Mouse (Mus musculus) kidney, adult 2 months (tissue): ENCODE results near the gene Bcap29. TPM values are rescaled to one million over a fixed set of nuclear protein-coding genes. Genes with fewer than 3 reads are reported as not detected.
A peak's percentile ranks its signal among the peaks of the same experiment; 100 is the strongest.
"Not testable (repeated sequence)": the region's sequence is repeated elsewhere in the genome, so short reads cannot be mapped to it uniquely, and the experiment has no call there.

ENCODE experiments used
- DNase-seq: peaks from one replicate; pipeline ENCODE4 v3.0.0; 2021
- H3K27ac ChIP-seq: fragments of 200-500 bp; 2 replicates; pipeline ENCODE4 v1.5.1; 2012; ENCODE audit warnings: low read depth, low read length, control low read depth, inconsistent platforms; ENCODE audit not compliant: insufficient read depth
- H3K27me3 ChIP-seq: fragments of 200-500 bp; replicated peaks from 2 replicates; pipeline ENCODE4 v1.6.1; 2012; ENCODE audit warnings: mild to moderate bottlenecking, moderate library complexity, low read length, inconsistent platforms; ENCODE audit not compliant: control insufficient read depth, insufficient read depth
- H3K36me3 ChIP-seq: fragments of 200-500 bp; 2 replicates; pipeline ENCODE4 v1.6.1; 2012; ENCODE audit warnings: mild to moderate bottlenecking, moderate library complexity, low read length, inconsistent platforms; ENCODE audit not compliant: control insufficient read depth, insufficient read depth
- H3K4me1 ChIP-seq: fragments of 200-500 bp; 2 replicates; pipeline ENCODE4 v1.6.1; 2011; ENCODE audit warnings: low read length; ENCODE audit not compliant: control insufficient read depth, insufficient read depth
- H3K4me3 ChIP-seq: fragments of 200-500 bp; 2 replicates; pipeline ENCODE4 v1.5.1; 2011; ENCODE audit warnings: mild to moderate bottlenecking, low read depth, low read length, control low read depth; ENCODE audit not compliant: insufficient read depth
- CTCF ChIP-seq: fragments of 200-500 bp; conservative IDR thresholded peaks from 2 replicates; pipeline ENCODE4 v1.5.1; 2011; ENCODE audit warnings: low read depth, mild to moderate bottlenecking, control low read depth, low read length, moderate library complexity, mixed read lengths; ENCODE audit not compliant: insufficient read depth, insufficient read length
- POLR2A ChIP-seq: fragments of 200-500 bp; IDR thresholded peaks from one replicate; pipeline ENCODE4 v1.6.1; 2011; ENCODE audit warnings: low read depth, low read length, control low read depth
- whole genome bisulfite sequencing: fragments of 180-500 bp; shearing (Covaris S2); methylation state at CpG from one replicate; pipeline ENCODE4 v1.1.7; 2018; 5-methylcytosine and 5-hydroxymethylcytosine counted together
- polyA plus RNA-seq: library from polyadenylated mRNA; depleted of rRNA; stranded (reverse); fragments of >200 nt; gene quantifications from 2 replicates; pipeline ENCODE4 v1.2.3, GENCODE M21; 2012

Gene Bcap29
- polyA plus RNA-seq, 1 experiment, result 4.7 TPM

DNA sequence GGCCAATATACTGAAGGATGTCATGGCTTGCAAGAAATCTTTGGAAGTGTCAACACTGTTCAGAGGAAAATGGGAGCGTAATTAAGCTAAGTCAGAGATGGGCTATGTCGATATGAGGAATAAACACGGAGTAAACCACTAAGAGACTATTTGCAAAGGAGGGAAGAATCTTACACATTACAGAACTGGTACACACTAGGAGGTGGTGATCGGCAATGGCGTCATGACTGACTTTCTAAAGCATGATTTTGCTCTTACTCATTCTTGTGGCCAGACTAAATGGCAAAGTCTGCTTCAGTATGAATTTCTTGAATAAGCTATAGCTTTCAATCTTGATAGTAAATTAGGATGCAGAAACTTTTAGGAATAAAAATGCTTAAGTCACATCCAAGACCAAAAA lies 19.2 kb upstream of the Bcap29 start:
- Histone ChIP-seq H3K27me3 (no peaks in the 10 kb centered on the region), H3K4me1 (no peaks in the 10 kb centered on the region; the same call in 1 of the 2 replicates), H3K27ac (no peak overlapping the region), H3K4me3 (no peak overlapping the region), H3K36me3 (no peaks in the 10 kb centered on the region)
- no peak for TF ChIP-seq CTCF
- no peak for TF ChIP-seq POLR2A
- DNase-seq, result no peak
- 81% methylated on average over 5 of the region's 5 CpGs for WGBS

DNA sequence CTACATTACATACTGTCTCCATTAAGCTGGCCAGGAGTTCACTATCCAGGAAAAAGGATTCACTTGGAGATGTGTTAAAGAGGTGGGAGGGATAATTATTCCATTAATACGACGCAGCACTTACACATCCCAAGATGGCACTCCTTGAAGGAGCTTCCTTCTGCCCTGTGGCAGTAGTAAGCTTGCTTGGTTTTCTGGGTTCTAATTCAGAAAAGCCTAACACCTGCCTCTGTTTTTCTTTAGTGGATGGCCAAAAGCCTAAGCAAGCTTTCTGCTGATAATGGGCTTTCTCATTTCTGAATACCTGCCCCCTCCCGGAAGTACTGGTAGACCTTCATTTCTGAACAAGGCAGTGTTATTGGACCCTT lies 766 bp upstream of the Bcap29 start:
- H3K4me3 ChIP-seq, result no peak overlapping the region
- no peaks in the 10 kb centered on the region for H3K27me3 ChIP-seq
- DNase-seq, result no peak
- TF ChIP-seq CTCF (no peak), POLR2A (no peak)
- 92% methylated on average over 3 of the region's 3 CpGs for WGBS
- no peak overlapping the region for H3K27ac ChIP-seq
- H3K36me3 ChIP-seq, result no peaks in the 10 kb centered on the region; the same call in 1 of the 2 replicates
- H3K4me1 ChIP-seq, result 0 out of 2 replicates have a peak, but pooled peaks cover 3% of the 10 kb centered on the region

DNA sequence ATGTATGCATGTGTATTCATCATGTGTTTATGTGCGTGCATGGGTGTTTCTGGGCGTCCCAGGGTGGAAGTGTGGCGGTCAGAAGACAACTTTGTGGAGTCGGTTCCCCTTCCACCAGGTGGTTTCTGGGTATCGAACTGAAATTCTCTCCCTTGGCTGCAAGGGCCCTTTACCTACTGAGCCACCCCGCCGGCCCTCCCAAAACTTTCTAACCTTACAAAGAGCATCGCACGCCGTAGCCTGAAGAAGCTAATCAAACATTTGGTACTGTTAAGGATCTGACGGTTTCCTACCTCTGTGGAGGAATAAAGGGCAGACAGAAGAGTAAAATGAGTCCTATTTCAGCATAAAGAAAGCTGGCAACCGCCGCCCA lies 502 bp downstream of the Bcap29 start:
- TF ChIP-seq CTCF, result no peak

DNA sequence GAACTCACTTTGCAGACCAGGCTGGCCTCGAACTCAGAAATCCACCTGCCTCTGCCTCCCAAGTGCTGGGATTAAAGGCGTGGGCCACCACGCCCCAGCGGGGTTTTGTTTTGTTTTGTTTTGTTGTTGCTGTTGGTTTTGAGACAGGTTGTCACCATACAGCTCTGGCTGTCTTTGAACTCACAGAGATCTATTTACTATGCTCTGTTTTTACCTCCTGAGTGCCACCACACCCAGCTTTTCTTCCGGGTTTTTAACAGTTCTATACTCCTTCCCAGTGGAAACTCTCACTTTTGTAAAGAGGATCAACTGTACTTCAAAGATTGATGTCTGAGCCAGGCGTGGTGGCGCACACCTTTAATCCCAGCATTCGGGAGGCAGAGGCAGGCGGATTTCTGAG lies 6.1 kb downstream of the Bcap29 start:
- H3K27me3 ChIP-seq, H3K4me1 ChIP-seq, H3K4me3 ChIP-seq, H3K36me3 ChIP-seq, H3K27ac ChIP-seq, DNase-seq: not testable (repeated sequence)
- WGBS, result 95% methylated on average over 9 of the region's 9 CpGs

More for the DNA sequence above, 502 bp downstream of the Bcap29 start:
- H3K27me3 ChIP-seq, result no peaks in the 10 kb centered on the region
- H3K4me3 ChIP-seq, result peak overlapping the region; percentile 51
- H3K4me1 ChIP-seq, result 0 out of 2 replicates have a peak, but pooled peaks cover 3% of the 10 kb centered on the region
- 14% methylated on average over 13 of the region's 13 CpGs for WGBS
- DNase-seq, result no peak
- no peaks in the 10 kb centered on the region for H3K36me3 ChIP-seq
- H3K27ac ChIP-seq, result no peak overlapping the region

DNA sequence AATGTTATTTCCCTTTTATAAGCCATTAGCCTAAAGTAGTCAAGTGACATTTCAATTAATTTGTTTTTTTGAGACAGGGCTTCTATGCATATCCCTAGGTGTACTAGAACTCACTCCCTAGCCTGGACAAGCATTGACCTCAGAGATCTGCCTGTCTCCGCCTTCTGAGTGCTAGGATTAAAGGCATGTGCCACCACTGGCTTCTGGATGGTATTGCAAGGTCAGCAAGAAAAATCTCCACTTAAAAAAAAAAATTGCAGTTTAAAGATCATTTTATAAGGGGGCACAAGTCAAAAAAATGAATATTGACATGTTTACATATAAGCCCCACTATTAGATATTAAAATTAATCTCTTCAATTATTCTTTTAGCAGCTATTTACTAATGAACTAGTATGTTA lies 9.4 kb downstream of the Bcap29 start:
- TF ChIP-seq CTCF (no peak), POLR2A (no peak)
- 92% methylated on average over 1 of the region's 1 CpGs for WGBS
- no peak for DNase-seq
- H3K4me3 ChIP-seq, result no peak overlapping the region
- no peak overlapping the region for H3K27ac ChIP-seq
- no peaks in the 10 kb centered on the region for H3K27me3 ChIP-seq
- no peaks in the 10 kb centered on the region for H3K36me3 ChIP-seq
- no peaks in the 10 kb centered on the region for H3K4me1 ChIP-seq

DNA sequence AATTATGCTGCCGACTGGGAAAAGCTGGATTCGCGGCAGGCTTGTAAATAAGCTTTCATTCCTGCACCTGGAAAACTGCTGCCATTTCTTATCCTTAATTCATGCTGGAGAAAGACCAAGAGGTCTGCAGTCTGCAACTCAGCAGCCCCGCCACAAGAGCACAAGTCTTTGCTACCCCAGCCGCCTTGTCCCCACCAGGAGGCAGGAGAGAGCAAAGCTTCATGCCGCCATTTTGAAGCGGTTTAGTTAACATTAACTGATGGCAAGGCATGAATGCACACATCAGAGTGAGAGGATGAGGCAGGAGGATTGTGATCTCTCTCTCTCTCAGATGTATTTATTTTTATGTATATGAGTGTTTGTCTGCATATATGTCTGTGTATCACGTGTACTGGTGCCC lies 14.4 kb downstream of the Bcap29 start:
- TF ChIP-seq CTCF (no peak), POLR2A (no peak)
- Histone ChIP-seq H3K36me3 (no peaks in the 10 kb centered on the region; the same call in 1 of the 2 replicates), H3K27ac (no peak overlapping the region), H3K4me1 (no peaks in the 10 kb centered on the region), H3K4me3 (no peak overlapping the region), H3K27me3 (no peaks in the 10 kb centered on the region)
- DNase-seq, result no peak
- WGBS, result 73% methylated on average over 8 of the region's 8 CpGs

DNA sequence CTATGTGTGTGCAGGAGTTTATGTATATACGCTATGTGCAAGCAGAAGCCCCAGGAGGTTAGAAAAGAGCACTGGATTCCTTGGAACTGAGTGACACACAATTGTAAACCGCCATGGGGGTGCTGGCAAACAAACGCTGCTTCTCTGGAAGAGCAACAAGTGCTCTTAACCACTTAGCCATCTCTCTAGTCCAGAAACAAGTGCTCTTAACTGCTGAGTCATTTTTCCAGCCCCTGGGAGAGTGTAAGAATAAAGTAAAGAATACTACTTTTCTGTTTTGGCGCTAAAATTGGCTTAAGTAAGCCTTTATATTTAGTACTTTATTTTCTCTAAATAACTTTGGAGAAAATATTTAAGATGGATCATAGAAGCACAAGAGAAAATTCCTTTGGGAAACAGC lies 21.1 kb downstream of the Bcap29 start:
- no peak for TF ChIP-seq POLR2A
- no peak for TF ChIP-seq CTCF
- H3K27me3 ChIP-seq, result no peaks in the 10 kb centered on the region
- no peaks in the 10 kb centered on the region; the same call in 1 of the 2 replicates for H3K36me3 ChIP-seq
- no peaks in the 10 kb centered on the region for H3K4me1 ChIP-seq
- WGBS, result 87% methylated on average over 4 of the region's 4 CpGs
- no peak overlapping the region for H3K27ac ChIP-seq
- DNase-seq, result no peak
- no peak overlapping the region for H3K4me3 ChIP-seq

DNA sequence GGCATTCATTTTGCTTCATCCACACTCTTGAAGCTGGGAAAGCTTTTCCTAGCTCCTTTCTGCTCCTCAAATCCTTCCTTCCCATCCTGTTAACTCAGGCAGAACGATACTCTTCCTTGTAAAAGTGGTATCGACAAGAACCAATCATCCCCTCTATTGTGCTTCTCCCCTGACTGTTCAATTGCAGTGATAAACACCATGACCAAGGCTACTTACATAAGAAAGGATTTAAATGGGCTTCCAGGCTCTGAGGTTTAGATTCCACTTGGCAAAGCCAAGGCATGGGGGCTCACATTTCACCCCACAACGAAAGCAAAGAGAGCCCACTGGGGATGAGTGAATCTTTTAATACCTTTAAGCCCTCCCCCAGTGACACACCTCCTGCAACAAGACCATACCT lies 26.3 kb downstream of the Bcap29 start:
- Histone ChIP-seq H3K4me1 (no peaks in the 10 kb centered on the region), H3K36me3 (no peaks in the 10 kb centered on the region), H3K27ac (no peak overlapping the region), H3K27me3 (no peaks in the 10 kb centered on the region), H3K4me3 (no peak overlapping the region)
- no peak for DNase-seq
- TF ChIP-seq POLR2A (no peak), CTCF (no peak)
- 41% methylated on average over 3 of the region's 3 CpGs for WGBS
